Mouse (Mus musculus) liver, adult (tissue): ENCODE data around the gene Rab5c.

Experiments used
- GATA4 ChIP-seq: IDR thresholded peaks from 2 replicates; pipeline ENCODE4 v1.6.1; 2014; ENCODE audit warnings: mild to moderate bottlenecking, low read length; ENCODE audit not compliant: insufficient replicate concordance

Gene Rab5c

GRCm38 (mm10) chr11:100701301-100701700 is 36.7 kb downstream of the Rab5c start:
- TF ChIP-seq GATA4 = no peak

- TF ChIP-seq GATA4 = no peak
Measured at GRCm38 (mm10) chr11:100700710-100701109, 37.3 kb downstream of the Rab5c start.

- no peak for TF ChIP-seq GATA4
Measured at GRCm38 (mm10) chr11:100697921-100698320, 40.1 kb downstream of the Rab5c start.

GRCm38 (mm10) chr11:100694926-100695325 is 43.1 kb downstream of the Rab5c start:
- no peak for TF ChIP-seq GATA4

GRCm38 (mm10) chr11:100693154-100693553 is 44.9 kb downstream of the Rab5c start:
- no peak for TF ChIP-seq GATA4

- no peak for TF ChIP-seq GATA4
Measured at GRCm38 (mm10) chr11:100692164-100692616, 45.8 kb downstream of the Rab5c start, which contains the start of gene Zfp385c. TSS of gene Zfp385c (minus strand) at chr11:100692455.

GRCm38 (mm10) chr11:100690389-100690788 is 47.6 kb downstream of the Rab5c start:
- no peak for TF ChIP-seq GATA4

GRCm38 (mm10) chr11:100688443-100688842 is 49.6 kb downstream of the Rab5c start:
- TF ChIP-seq GATA4 = no peak

GRCm38 (mm10) chr11:100687265-100687664 is 50.8 kb downstream of the Rab5c start:
- no peak for TF ChIP-seq GATA4

- TF ChIP-seq GATA4 = no peak
Measured at GRCm38 (mm10) chr11:100685371-100685770, 52.6 kb downstream of the Rab5c start.

GRCm38 (mm10) chr11:100684084-100684483 is 53.9 kb downstream of the Rab5c start:
- no peak for TF ChIP-seq GATA4

GRCm38 (mm10) chr11:100682526-100682925 is 55.5 kb downstream of the Rab5c start:
- TF ChIP-seq GATA4 = no peak

- TF ChIP-seq GATA4 = no peak
Measured at GRCm38 (mm10) chr11:100681826-100682225, 56.2 kb downstream of the Rab5c start.

- TF ChIP-seq GATA4 = no peak
Measured at GRCm38 (mm10) chr11:100677810-100678209, 60.2 kb downstream of the Rab5c start.

GRCm38 (mm10) chr11:100673169-100673568 is 64.8 kb downstream of the Rab5c start:
- TF ChIP-seq GATA4 = no peak

GRCm38 (mm10) chr11:100671956-100672355 is 66.1 kb downstream of the Rab5c start:
- TF ChIP-seq GATA4 = no peak

GRCm38 (mm10) chr11:100671049-100671448 is 67.0 kb downstream of the Rab5c start:
- no peak for TF ChIP-seq GATA4
